Mouse (Mus musculus): ENCODE data around the gene Zcchc7.
"Not testable (repeated sequence)": the region's sequence is repeated elsewhere in the genome, so short reads cannot be mapped to it uniquely, and the experiment has no call there.

Zcchc7 gene

GRCm38 (mm10) chr4:44716391-44716790 lies 39.3 kb upstream of the Zcchc7 start:
- no peaks in the 10 kb centered on the region for H3K27me3 ChIP-seq (ENCODE audit: control insufficient read depth, insufficient read depth, low read length, poor library complexity, severe bottlenecking)
- DNase-seq (ENCODE audit: low read depth, low spot score), result no peak
- no peaks in the 10 kb centered on the region for H3K36me3 ChIP-seq (ENCODE audit: control insufficient read depth, insufficient read depth, low read length, poor library complexity, severe bottlenecking)

DNA sequence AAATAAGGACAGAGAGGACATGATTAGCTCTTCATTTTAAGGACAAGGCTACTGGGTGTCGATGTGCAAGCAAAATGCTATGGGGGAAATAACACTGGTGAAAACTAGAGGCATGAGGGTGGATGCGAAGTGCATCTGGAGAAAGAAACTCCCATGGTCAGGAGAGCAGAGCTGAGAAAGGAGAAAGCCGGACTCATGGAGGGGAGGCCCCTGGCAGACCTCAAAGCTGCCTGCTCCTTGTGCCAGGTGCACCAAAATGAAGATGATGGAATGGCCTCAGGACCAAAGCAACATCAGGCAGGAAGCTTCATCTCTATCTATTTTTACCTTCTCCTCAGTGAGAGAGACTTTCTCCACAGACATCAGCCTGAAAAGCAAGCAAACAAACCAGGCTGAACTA lies 38.0 kb upstream of the Zcchc7 start:
- no peaks in the 10 kb centered on the region for H3K36me3 ChIP-seq (ENCODE audit: control insufficient read depth, insufficient read depth, low read length, poor library complexity, severe bottlenecking)
- no peak for DNase-seq (ENCODE audit: low read depth, low spot score)

DNA sequence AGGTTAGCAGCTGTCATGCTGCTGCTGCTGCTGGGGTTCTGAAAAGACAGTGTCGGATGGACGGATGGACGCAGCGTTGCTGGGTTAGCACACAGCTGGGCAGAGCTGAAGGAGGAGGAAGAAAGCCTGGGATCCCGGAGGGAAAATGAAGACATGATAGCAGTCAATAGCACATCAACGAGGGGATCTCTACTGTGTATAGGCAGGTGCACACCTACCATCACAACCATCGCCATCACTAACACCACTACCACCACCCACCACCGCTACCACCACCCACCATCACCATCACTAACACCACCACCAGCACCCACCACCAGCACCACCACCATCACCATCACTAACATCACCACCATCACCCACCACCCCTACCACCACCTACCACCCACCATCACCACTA lies 35.6 kb upstream of the Zcchc7 start:
- no peaks in the 10 kb centered on the region for H3K36me3 ChIP-seq (ENCODE audit: control insufficient read depth, insufficient read depth, low read length, poor library complexity, severe bottlenecking)
- DNase-seq (ENCODE audit: low read depth, low spot score), result no peak

More for the DNA sequence above, 38.0 kb upstream of the Zcchc7 start:
- H3K27me3 ChIP-seq (ENCODE audit: control insufficient read depth, insufficient read depth, low read length, poor library complexity, severe bottlenecking), result no peaks in the 10 kb centered on the region

DNA sequence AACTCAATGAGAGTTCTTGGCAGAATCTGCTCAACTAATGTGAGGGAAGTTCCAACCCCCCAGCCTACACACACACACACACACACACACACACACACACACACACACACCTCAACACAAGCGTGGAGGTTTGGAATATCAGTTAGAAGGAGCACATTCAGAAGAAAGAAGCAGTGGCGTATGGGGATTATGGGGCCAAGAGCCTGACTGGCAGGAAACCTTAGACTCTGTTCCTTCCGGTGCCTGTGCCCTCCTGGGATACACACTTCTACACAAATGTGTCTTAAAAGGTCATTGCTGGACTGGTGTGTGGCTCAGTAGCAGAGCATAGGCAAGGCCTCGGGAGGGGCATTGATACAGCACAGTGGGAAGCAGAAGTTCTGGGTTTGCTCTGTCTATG lies 34.4 kb upstream of the Zcchc7 start:
- DNase-seq (ENCODE audit: low read depth, low spot score), result no peak
- Histone ChIP-seq H3K27me3 (ENCODE audit: control insufficient read depth, insufficient read depth, low read length, poor library complexity, severe bottlenecking) (no peaks in the 10 kb centered on the region), H3K36me3 (ENCODE audit: control insufficient read depth, insufficient read depth, low read length, poor library complexity, severe bottlenecking) (no peaks in the 10 kb centered on the region)

More for the DNA sequence above, 35.6 kb upstream of the Zcchc7 start:
- no peaks in the 10 kb centered on the region for H3K27me3 ChIP-seq (ENCODE audit: control insufficient read depth, insufficient read depth, low read length, poor library complexity, severe bottlenecking)

DNA sequence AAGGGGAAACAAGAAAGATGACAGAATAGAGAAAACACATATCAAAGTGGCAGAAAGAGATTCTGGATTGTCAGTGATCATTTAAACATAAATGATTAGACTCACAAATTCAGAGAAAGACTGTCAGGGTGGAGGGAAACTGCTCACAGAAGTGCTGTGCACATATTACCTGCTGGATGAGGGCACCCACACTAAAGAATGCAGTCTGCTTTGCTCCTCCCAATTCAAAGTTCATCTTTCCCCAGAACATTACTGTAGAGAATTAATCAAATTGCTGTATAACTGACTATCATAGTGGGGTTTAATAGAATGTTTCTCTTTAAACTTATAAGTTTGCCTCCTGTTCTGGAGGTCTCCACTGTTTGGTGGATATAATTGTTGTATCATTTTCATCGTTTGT lies 15.2 kb upstream of the Zcchc7 start:
- no peak for DNase-seq (ENCODE audit: low read depth, low spot score)
- no peaks in the 10 kb centered on the region for H3K27me3 ChIP-seq (ENCODE audit: control insufficient read depth, insufficient read depth, low read length, poor library complexity, severe bottlenecking)
- H3K36me3 ChIP-seq (ENCODE audit: control insufficient read depth, insufficient read depth, low read length, poor library complexity, severe bottlenecking), result no peaks in the 10 kb centered on the region

- Histone ChIP-seq H3K36me3 (ENCODE audit: control insufficient read depth, insufficient read depth, low read length, poor library complexity, severe bottlenecking) (no peaks in the 10 kb centered on the region), H3K27me3 (ENCODE audit: control insufficient read depth, insufficient read depth, low read length, poor library complexity, severe bottlenecking) (no peaks in the 10 kb centered on the region)
- peak; percentile 96 for DNase-seq (ENCODE audit: low read depth, low spot score)
Observed at GRCm38 (mm10) chr4:44756134-44756951, 666 bp downstream of the Zcchc7 start.

DNA sequence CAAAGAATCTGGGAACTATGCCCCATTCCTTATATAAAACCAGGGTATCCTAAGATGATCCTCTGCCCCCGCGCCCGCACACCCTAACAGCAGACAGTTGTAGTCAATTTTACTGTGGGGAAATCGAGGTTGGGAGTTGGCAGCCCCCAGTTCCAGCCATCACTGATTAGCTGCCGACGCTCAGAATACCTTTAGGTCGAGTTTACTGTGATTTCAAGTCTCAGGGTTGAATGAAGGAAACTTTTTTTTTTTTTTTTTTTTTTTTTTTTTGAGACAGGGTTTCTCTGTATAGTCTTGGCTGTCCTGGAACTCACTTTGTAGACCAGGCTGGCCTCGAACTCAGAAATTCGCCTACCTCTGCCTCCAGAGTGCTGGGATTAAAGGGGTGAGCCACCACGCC lies 1.5 kb downstream of the Zcchc7 start:
- H3K36me3 ChIP-seq (ENCODE audit: control insufficient read depth, insufficient read depth, low read length, poor library complexity, severe bottlenecking); DNase-seq (ENCODE audit: low read depth, low spot score); H3K27me3 ChIP-seq (ENCODE audit: control insufficient read depth, insufficient read depth, low read length, poor library complexity, severe bottlenecking): not testable (repeated sequence)

DNA sequence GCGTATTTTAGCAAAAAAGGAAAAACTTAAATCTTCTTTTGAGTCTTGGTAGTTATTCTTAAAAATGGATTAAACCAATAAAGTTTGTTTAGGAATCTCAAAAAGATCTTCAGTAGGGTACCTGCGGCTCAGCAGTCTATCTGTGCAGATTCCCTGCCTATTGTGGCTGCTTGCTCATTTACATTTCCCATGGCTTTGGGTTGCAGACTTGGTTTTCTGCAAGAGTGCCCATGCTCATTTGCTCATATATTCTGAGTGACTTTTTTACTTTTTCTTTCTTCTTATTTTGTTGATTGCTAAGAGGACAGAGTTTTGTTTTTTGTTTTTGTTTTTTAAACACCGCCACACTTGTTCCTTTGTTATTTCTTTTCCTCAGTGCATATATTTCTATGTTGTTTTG lies 19.2 kb downstream of the Zcchc7 start:
- H3K36me3 ChIP-seq (ENCODE audit: control insufficient read depth, insufficient read depth, low read length, poor library complexity, severe bottlenecking), result 0 out of 2 replicates have a peak, but pooled peaks cover 1% of the 10 kb centered on the region

GRCm38 (mm10) chr4:44776651-44777050 lies 21.0 kb downstream of the Zcchc7 start:
- Histone ChIP-seq H3K27me3 (ENCODE audit: control insufficient read depth, insufficient read depth, low read length, poor library complexity, severe bottlenecking) (no peaks in the 10 kb centered on the region), H3K36me3 (ENCODE audit: control insufficient read depth, insufficient read depth, low read length, poor library complexity, severe bottlenecking) (0 out of 2 replicates have a peak, but pooled peaks cover 1% of the 10 kb centered on the region)

More for the DNA sequence above, 19.2 kb downstream of the Zcchc7 start:
- peak; percentile 20 for DNase-seq (ENCODE audit: low read depth, low spot score)
- no peaks in the 10 kb centered on the region for H3K27me3 ChIP-seq (ENCODE audit: control insufficient read depth, insufficient read depth, low read length, poor library complexity, severe bottlenecking)

DNA sequence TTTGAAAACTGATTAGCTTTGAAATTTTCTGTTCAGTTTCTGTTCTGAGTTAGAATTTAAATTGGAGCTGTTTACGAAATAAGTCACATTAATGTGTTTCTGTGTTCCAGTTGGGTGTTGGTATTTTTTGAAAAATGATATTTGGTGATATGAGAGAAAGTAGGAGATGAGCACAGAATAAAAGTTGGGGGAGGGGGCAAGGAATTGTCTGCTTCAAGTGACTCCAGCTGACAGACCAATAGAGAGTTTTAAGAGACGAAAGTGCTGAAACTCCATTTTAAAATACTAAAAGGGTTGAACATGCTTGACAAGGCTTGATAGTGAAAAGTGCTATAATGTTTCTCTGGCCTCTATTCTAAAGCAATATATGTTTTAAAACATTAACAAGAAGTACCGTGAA lies 21.4 kb downstream of the Zcchc7 start:
- H3K27me3 ChIP-seq (ENCODE audit: control insufficient read depth, insufficient read depth, low read length, poor library complexity, severe bottlenecking), result no peaks in the 10 kb centered on the region
- no peak for DNase-seq (ENCODE audit: low read depth, low spot score)
- H3K36me3 ChIP-seq (ENCODE audit: control insufficient read depth, insufficient read depth, low read length, poor library complexity, severe bottlenecking), result 0 out of 2 replicates have a peak, but pooled peaks cover 1% of the 10 kb centered on the region

More at GRCm38 (mm10) chr4:44776651-44777050, 21.0 kb downstream of the Zcchc7 start:
- DNase-seq (ENCODE audit: low read depth, low spot score), result no peak

DNA sequence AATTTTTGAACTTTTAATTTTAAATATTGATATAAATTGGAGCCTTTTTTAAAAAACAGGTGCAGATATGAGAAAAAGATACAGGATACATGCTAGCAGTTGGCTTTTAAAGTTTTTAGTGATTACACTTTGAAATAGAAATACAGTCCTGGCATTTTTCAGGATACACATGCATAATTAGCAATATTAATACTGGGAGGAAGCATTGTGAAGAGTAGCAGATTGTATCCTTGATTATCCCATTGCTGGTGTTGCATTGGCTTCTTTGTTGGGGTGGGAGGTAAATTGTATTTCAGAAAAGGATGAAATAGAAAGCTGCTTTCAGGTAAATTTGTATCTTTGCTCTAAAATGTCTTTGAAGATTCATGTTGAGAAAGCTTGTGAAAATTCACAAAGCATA lies 22.0 kb downstream of the Zcchc7 start:
- 0 out of 2 replicates have a peak, but pooled peaks cover 1% of the 10 kb centered on the region for H3K36me3 ChIP-seq (ENCODE audit: control insufficient read depth, insufficient read depth, low read length, poor library complexity, severe bottlenecking)
- H3K27me3 ChIP-seq (ENCODE audit: control insufficient read depth, insufficient read depth, low read length, poor library complexity, severe bottlenecking), result no peaks in the 10 kb centered on the region
- no peak for DNase-seq (ENCODE audit: low read depth, low spot score)

- Histone ChIP-seq H3K36me3 (ENCODE audit: control insufficient read depth, insufficient read depth, low read length, poor library complexity, severe bottlenecking) (0 out of 2 replicates have a peak, but pooled peaks cover 1% of the 10 kb centered on the region), H3K27me3 (ENCODE audit: control insufficient read depth, insufficient read depth, low read length, poor library complexity, severe bottlenecking) (no peaks in the 10 kb centered on the region)
- no peak for DNase-seq (ENCODE audit: low read depth, low spot score)
Observed at GRCm38 (mm10) chr4:44778316-44778715, 22.6 kb downstream of the Zcchc7 start.

- peak; percentile 62 for DNase-seq (ENCODE audit: low read depth, low spot score)
Observed at GRCm38 (mm10) chr4:44780462-44781157, 24.9 kb downstream of the Zcchc7 start.

DNA sequence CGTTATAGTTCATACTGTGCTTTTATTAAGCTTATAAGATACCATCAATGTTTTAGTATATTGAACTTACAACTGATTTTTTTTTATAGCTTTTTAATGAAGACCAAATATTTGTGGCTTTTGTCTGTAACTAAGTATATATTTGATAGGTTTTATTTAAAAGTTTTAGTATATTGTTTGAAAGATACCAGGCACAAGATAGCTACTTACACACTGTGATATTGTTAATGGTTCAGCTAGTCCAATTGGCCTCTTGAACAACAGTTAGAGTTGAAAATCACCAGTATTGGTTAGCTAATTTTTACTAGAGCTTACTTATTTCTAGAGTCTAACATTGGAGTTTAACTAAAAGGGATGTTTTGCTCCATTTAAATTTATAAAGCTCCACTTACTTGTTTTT lies 25.8 kb downstream of the Zcchc7 start:
- DNase-seq (ENCODE audit: low read depth, low spot score), result no peak
- Histone ChIP-seq H3K36me3 (ENCODE audit: control insufficient read depth, insufficient read depth, low read length, poor library complexity, severe bottlenecking) (0 out of 2 replicates have a peak, but pooled peaks cover 1% of the 10 kb centered on the region), H3K27me3 (ENCODE audit: control insufficient read depth, insufficient read depth, low read length, poor library complexity, severe bottlenecking) (no peaks in the 10 kb centered on the region)

More at GRCm38 (mm10) chr4:44780462-44781157, 24.9 kb downstream of the Zcchc7 start:
- Histone ChIP-seq H3K36me3 (ENCODE audit: control insufficient read depth, insufficient read depth, low read length, poor library complexity, severe bottlenecking) (0 out of 2 replicates have a peak, but pooled peaks cover 1% of the 10 kb centered on the region), H3K27me3 (ENCODE audit: control insufficient read depth, insufficient read depth, low read length, poor library complexity, severe bottlenecking) (no peaks in the 10 kb centered on the region)

Data from splenic B cell, adult 2 months (primary cell).